Mouse (Mus musculus): ENCODE data around the gene Hdac8. TPM values are rescaled to one million over a fixed set of nuclear protein-coding genes. Genes with fewer than 3 reads are reported as not detected.

Gene Hdac8
- total and polyA plus RNA-seq, 2 experiments from 2014 or later, result 13.0 to 17.9 TPM

DNA sequence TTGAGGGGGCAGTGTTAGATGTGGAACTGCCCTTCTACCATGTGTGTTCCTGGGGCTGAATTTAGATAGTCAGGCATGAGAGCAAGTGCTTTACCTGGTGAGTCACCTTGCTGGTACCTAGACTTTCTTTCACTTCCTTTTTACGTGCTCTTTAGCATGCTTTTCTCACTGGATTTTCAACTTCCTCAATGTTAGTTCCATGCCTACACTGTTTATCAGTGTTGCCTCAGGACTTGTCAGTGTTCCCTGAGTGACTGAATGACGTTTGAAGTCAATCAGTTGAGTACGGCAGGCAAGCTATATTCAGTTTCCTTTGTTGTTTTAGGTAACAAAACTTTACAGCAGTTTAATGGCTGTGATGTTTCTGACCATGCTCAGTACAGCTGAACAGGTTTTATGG is 120.4 kb downstream of the Hdac8 start:
- no peaks in the 10 kb centered on the region for H3K4me1 ChIP-seq (ENCODE audit: insufficient read depth, low read length)
- 81% methylated on average over 3 of the region's 3 CpGs for WGBS
- TF ChIP-seq CTCF (IDR thresholded peaks at IDR 0.05; ENCODE audit: low read depth), result no peak
- no peak overlapping the region for H3K4me3 ChIP-seq (ENCODE audit: low read length)
- H3K27me3 ChIP-seq (ENCODE audit: insufficient read depth, low read length), result no peaks in the 10 kb centered on the region
- no peak for DNase-seq (ENCODE audit: low spot score)
- H3K27ac ChIP-seq, result no peak overlapping the region
- H3K9me3 ChIP-seq (ENCODE audit: low read length), result no peaks in the 10 kb centered on the region
- no peak for ATAC-seq
- H3K36me3 ChIP-seq (ENCODE audit: insufficient read depth, low read length), result no peaks in the 10 kb centered on the region
- no peak overlapping the region for H3K9ac ChIP-seq (replicated peaks; ENCODE audit: low read length)
- no peak overlapping the region for H3K4me2 ChIP-seq (ENCODE audit: low read depth, low read length)

- ATAC-seq, result no peak
- H3K36me3 ChIP-seq (ENCODE audit: insufficient read depth, low read length), result no peaks in the 10 kb centered on the region
- 67% methylated on average over 7 of the region's 7 CpGs for WGBS
- no peak overlapping the region for H3K4me2 ChIP-seq (ENCODE audit: low read depth, low read length)
- no peak for TF ChIP-seq CTCF (IDR thresholded peaks at IDR 0.05; ENCODE audit: low read depth)
- no peak overlapping the region for H3K4me3 ChIP-seq (ENCODE audit: low read length)
- DNase-seq (ENCODE audit: low spot score), result no peak
- H3K9ac ChIP-seq (replicated peaks; ENCODE audit: low read length), result no peak overlapping the region
- H3K4me1 ChIP-seq (ENCODE audit: insufficient read depth, low read length), result no peaks in the 10 kb centered on the region
- no peaks in the 10 kb centered on the region for H3K27me3 ChIP-seq (ENCODE audit: insufficient read depth, low read length)
- H3K9me3 ChIP-seq (ENCODE audit: low read length), result no peaks in the 10 kb centered on the region
- no peak overlapping the region for H3K27ac ChIP-seq
These were observed 122.0 kb downstream of the Hdac8 start for GRCm38 (mm10) chrX:102383151-102383550.

- WGBS, result 64% methylated on average over 3 of the region's 3 CpGs
- Histone ChIP-seq H3K27ac (no peak overlapping the region), H3K4me3 (ENCODE audit: low read length) (no peak overlapping the region), H3K9me3 (ENCODE audit: low read length) (no peaks in the 10 kb centered on the region), H3K9ac (replicated peaks; ENCODE audit: low read length) (no peak overlapping the region), H3K36me3 (ENCODE audit: insufficient read depth, low read length) (no peaks in the 10 kb centered on the region), H3K4me1 (ENCODE audit: insufficient read depth, low read length) (no peaks in the 10 kb centered on the region), H3K27me3 (ENCODE audit: insufficient read depth, low read length) (no peaks in the 10 kb centered on the region; the same call in 1 of the 2 replicates), H3K4me2 (ENCODE audit: low read depth, low read length) (no peak overlapping the region)
- no peak for TF ChIP-seq CTCF (IDR thresholded peaks at IDR 0.05; ENCODE audit: low read depth)
- ATAC-seq, result no peak
- no peak for DNase-seq (ENCODE audit: low spot score)
These were observed 138.6 kb downstream of the Hdac8 start for GRCm38 (mm10) chrX:102366510-102366909.

DNA sequence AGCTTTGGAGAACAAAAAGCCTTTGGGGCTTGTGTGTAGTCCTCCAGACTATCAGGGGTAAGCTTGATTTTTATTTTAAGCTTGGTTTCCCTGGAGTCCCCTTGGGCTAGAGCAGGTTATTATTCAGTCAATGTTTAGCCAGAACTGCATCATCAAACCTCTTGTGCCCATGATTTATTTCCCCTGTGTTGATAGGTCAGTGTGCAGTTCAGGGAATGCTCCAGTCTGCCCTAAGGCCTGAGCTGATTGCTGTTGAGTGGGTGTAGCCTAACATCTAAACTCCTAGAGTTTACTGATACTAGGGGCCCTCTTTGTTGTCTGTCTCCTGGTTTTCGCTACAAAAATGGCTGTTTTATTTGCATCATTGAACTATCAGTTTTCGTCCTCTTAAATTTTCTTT is 142.9 kb downstream of the Hdac8 start:
- Histone ChIP-seq H3K4me1 (ENCODE audit: insufficient read depth, low read length) (no peaks in the 10 kb centered on the region), H3K4me2 (ENCODE audit: low read depth, low read length) (no peak overlapping the region), H3K27ac (no peak overlapping the region), H3K27me3 (ENCODE audit: insufficient read depth, low read length) (no peaks in the 10 kb centered on the region; the same call in 1 of the 2 replicates), H3K9me3 (ENCODE audit: low read length) (no peaks in the 10 kb centered on the region), H3K4me3 (ENCODE audit: low read length) (no peak overlapping the region), H3K9ac (replicated peaks; ENCODE audit: low read length) (no peak overlapping the region), H3K36me3 (ENCODE audit: insufficient read depth, low read length) (no peaks in the 10 kb centered on the region)
- 87% methylated on average over 2 of the region's 2 CpGs for WGBS
- ATAC-seq (no peak), DNase-seq (ENCODE audit: low spot score) (no peak)
- no peak for TF ChIP-seq CTCF (IDR thresholded peaks at IDR 0.05; ENCODE audit: low read depth)

GRCm38 (mm10) chrX:102353412-102353811 is 151.7 kb downstream of the Hdac8 start:
- H3K9me3 ChIP-seq (ENCODE audit: low read length), result no peaks in the 10 kb centered on the region
- H3K4me2 ChIP-seq (ENCODE audit: low read depth, low read length), result no peak overlapping the region
- no peaks in the 10 kb centered on the region for H3K4me1 ChIP-seq (ENCODE audit: insufficient read depth, low read length)
- ATAC-seq, result no peak
- no peaks in the 10 kb centered on the region for H3K36me3 ChIP-seq (ENCODE audit: insufficient read depth, low read length)
- WGBS, result 84% methylated on average over 3 of the region's 3 CpGs
- no peak overlapping the region for H3K9ac ChIP-seq (replicated peaks; ENCODE audit: low read length)
- H3K4me3 ChIP-seq (ENCODE audit: low read length), result no peak overlapping the region
- no peak overlapping the region for H3K27ac ChIP-seq
- no peaks in the 10 kb centered on the region for H3K27me3 ChIP-seq (ENCODE audit: insufficient read depth, low read length)
- no peak for TF ChIP-seq CTCF (IDR thresholded peaks at IDR 0.05; ENCODE audit: low read depth)
- no peak for DNase-seq (ENCODE audit: low spot score)

GRCm38 (mm10) chrX:102349843-102350731 is 155.1 kb downstream of the Hdac8 start:
- Histone ChIP-seq H3K36me3 (ENCODE audit: insufficient read depth, low read length) (no peaks in the 10 kb centered on the region), H3K4me2 (ENCODE audit: low read depth, low read length) (no peak overlapping the region), H3K9ac (replicated peaks; ENCODE audit: low read length) (no peak overlapping the region), H3K9me3 (ENCODE audit: low read length) (no peaks in the 10 kb centered on the region), H3K27ac (no peak overlapping the region), H3K4me1 (ENCODE audit: insufficient read depth, low read length) (no peaks in the 10 kb centered on the region), H3K4me3 (ENCODE audit: low read length) (no peak overlapping the region), H3K27me3 (ENCODE audit: insufficient read depth, low read length) (no peaks in the 10 kb centered on the region)
- 59% methylated on average over 14 of the region's 14 CpGs for WGBS
- no peak for TF ChIP-seq CTCF (IDR thresholded peaks at IDR 0.05; ENCODE audit: low read depth)
- DNase-seq (ENCODE audit: low spot score) (peak; percentile 21), ATAC-seq (no peak)

DNA sequence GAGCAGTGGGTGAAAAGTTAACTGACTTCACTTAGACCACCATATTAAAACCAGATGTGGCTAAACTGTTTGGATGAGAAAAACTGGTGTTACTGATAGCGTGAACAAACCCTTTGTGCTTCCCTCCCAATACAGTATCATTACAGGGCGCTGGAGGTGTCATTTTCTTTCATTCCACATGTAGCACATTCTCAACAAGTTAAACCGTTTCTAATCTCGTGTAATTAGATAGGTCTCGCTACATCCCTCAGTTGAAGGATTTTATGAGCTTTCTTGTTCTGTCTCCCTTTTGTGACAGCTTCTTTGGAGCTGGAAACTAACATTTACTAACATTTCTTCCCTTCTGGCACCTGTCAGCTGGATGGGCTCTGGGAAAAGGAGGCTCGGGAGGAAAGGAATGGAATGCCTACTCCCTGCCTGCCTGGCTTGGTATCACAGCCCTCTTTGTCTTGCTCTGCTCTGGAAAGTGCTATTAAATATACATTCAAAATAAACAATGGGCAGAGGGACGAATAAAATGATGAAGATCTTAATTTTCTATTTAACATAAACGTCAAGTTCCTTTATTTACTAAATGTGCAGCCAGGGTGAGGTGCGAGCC is 156.2 kb downstream of the Hdac8 start:
- DNase-seq (ENCODE audit: low spot score) (no peak), ATAC-seq (no peak)
- Histone ChIP-seq H3K9ac (replicated peaks; ENCODE audit: low read length) (no peak overlapping the region), H3K27me3 (ENCODE audit: insufficient read depth, low read length) (no peaks in the 10 kb centered on the region), H3K4me1 (ENCODE audit: insufficient read depth, low read length) (no peaks in the 10 kb centered on the region), H3K27ac (no peak overlapping the region), H3K4me2 (ENCODE audit: low read depth, low read length) (no peak overlapping the region), H3K36me3 (ENCODE audit: insufficient read depth, low read length) (no peaks in the 10 kb centered on the region), H3K9me3 (ENCODE audit: low read length) (no peaks in the 10 kb centered on the region), H3K4me3 (ENCODE audit: low read length) (no peak overlapping the region)
- 44% methylated on average over 9 of the region's 9 CpGs for WGBS
- TF ChIP-seq CTCF (IDR thresholded peaks at IDR 0.05; ENCODE audit: low read depth), result no peak

All from hindbrain, postnatal 0 days (tissue).